Mouse (Mus musculus) hindbrain, embryonic 13.5 days (tissue): ENCODE measurements around the gene Rhobtb3. TPM values are rescaled to one million over a fixed set of nuclear protein-coding genes. Genes with fewer than 3 reads are reported as not detected.

Source experiments
- ATAC-seq: fragments of 200-750 bp; cut with Nextera tagmentation; 2 replicates; pipeline ENCODE4 v1.8.0; 2017; ENCODE audit warnings: moderate TSS enrichment; ENCODE audit not compliant: low FRiP score
- H3K27ac ChIP-seq: fragments of 300-500 bp; sonication (generic); 2 replicates; pipeline ENCODE4 v1.5.1; 2015; ENCODE audit warnings: inconsistent platforms, mild to moderate bottlenecking, moderate library complexity
- H3K27me3 ChIP-seq: fragments of 300-500 bp; sonication (generic); 2 replicates; pipeline ENCODE4 v1.6.1; 2015; ENCODE audit warnings: mild to moderate bottlenecking, inconsistent platforms
- H3K36me3 ChIP-seq: fragments of 300-500 bp; sonication (generic); 2 replicates; pipeline ENCODE4 v1.6.1; 2015; ENCODE audit warnings: mild to moderate bottlenecking, inconsistent platforms
- H3K4me1 ChIP-seq: fragments of 300-500 bp; sonication (generic); replicated peaks from 2 replicates; pipeline ENCODE4 v1.6.1; 2015; ENCODE audit warnings: inconsistent platforms
- H3K4me2 ChIP-seq: fragments of 300-500 bp; sonication (generic); 2 replicates; pipeline ENCODE4 v1.6.1; 2015; ENCODE audit warnings: inconsistent platforms, mild to moderate bottlenecking, moderate library complexity
- H3K4me3 ChIP-seq: fragments of 300-500 bp; sonication (generic); 2 replicates; pipeline ENCODE4 v1.5.1; 2015; ENCODE audit warnings: mild to moderate bottlenecking, inconsistent platforms
- H3K9ac ChIP-seq: fragments of 300-500 bp; sonication (generic); 2 replicates; pipeline ENCODE4 v1.6.1; 2015; ENCODE audit warnings: mild to moderate bottlenecking, inconsistent platforms
- H3K9me3 ChIP-seq: fragments of 300-500 bp; sonication (generic); 2 replicates; pipeline ENCODE4 v1.6.1; 2016; ENCODE audit warnings: inconsistent platforms
- WGBS: fragments of 180-500 bp; shearing (Covaris S2); methylation state at CpG from one replicate; pipeline ENCODE4 v1.1.7; 2015; 5-methylcytosine and 5-hydroxymethylcytosine counted together
- polyA plus RNA-seq: library from polyadenylated mRNA; unstranded; fragments of >200 nt; fragmentation: Nextera tagmentation; extraction: Ambion mirVana; gene quantifications from 2 replicates; pipeline ENCODE4 v1.2.1, GENCODE M21; 2015

Rhobtb3 gene
- polyA plus RNA-seq: 23.7 and 25.7 TPM in 2 replicates

GRCm38 (mm10) chr13:75943189-75944043 is at the start of gene Rhobtb3:
TSS of gene Rhobtb3 (minus strand) at chr13:75943925.
- Histone ChIP-seq H3K27ac (peak within 1 kb of the TSS; percentile 99), H3K4me1 (peaks cover 20% of the 10 kb centered on the region), H3K4me2 (peak within 1 kb of the TSS; percentile 68), H3K9me3 (no peaks in the 10 kb centered on the region), H3K4me3 (peak within 1 kb of the TSS; percentile 76), H3K27me3 (no peaks in the 10 kb centered on the region), H3K9ac (peak within 1 kb of the TSS; percentile 95), H3K36me3 (peaks cover 7% of the 10 kb centered on the region)
- ATAC-seq: peak; percentile 91
- whole genome bisulfite sequencing: under 1% methylated on average over 105 of the region's 110 CpGs

DNA sequence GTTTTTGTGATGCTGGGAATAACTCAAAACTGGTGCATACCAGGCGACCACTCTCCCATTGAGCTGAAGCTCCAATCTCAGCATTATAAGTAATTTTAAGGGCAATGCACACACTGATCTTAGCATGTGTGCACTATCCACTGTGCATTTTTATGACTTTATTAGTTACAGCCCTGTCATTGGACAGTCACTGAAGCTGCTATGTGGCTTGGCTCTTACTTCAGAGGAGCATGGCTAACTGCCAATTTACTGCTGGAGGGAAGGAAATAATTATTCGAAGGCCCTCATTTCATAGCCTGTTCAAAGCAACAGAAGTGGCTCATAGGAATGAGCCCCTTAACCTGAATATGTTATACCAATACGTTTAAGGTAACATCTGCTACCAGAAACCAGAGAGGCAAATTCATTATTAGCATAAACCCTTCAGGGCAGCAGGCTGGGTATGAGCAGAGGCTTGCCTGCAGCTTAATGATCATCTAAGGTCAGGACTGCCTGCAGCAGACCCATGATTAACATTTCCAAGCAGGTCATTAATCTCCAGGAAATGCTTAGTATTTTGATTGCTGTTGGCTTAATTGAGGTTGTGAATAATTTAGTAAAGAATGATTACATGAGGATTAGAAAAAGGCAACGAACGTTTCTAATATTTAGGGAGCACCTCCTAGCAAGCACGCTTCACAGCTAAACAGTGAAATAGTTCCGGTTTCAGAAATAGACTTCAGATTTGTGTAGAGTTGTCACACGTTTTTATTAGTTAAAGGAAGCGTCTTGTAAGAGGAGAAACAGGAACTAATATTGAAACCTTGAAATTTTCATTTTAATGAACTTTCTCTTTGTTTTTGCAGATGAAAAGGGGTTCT is 48.7 kb upstream of the Rhobtb3 start:
- Histone ChIP-seq H3K4me1 (peaks cover 7% of the 10 kb centered on the region; the same call in 1 of the 2 replicates), H3K4me3 (no peak overlapping the region), H3K36me3 (no peaks in the 10 kb centered on the region), H3K4me2 (no peak overlapping the region), H3K9ac (no peak overlapping the region; the same call in 1 of the 2 replicates), H3K27me3 (no peaks in the 10 kb centered on the region), H3K9me3 (peaks cover 11% of the 10 kb centered on the region), H3K27ac (peak overlapping the region; percentile 69)
- peak; percentile 95 for ATAC-seq
- 38% methylated on average over 9 of the region's 9 CpGs for WGBS

DNA sequence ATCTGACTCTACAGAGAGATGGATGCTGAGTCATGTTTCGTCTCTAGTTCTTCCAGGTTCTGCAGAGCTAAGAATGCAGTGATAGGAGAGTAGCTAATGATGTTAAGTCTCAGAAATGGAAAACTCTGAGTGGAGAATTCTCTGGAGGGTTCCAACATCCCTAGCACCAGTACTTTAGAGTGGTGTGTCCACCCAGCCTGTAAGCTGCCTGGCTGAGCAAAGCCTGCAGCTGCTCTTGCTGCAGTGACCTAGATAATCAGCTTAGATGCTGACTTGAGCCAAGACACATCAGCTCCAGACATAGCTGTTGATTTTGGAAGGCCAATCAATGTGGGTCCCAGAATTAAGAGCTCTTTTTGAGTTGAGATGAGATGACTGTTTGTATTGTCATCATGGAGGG is 44.4 kb upstream of the Rhobtb3 start:
- Histone ChIP-seq H3K4me3 (no peak overlapping the region), H3K9me3 (no peaks in the 10 kb centered on the region), H3K4me1 (peaks cover 7% of the 10 kb centered on the region; the same call in 1 of the 2 replicates), H3K4me2 (no peak overlapping the region), H3K27me3 (no peaks in the 10 kb centered on the region), H3K27ac (no peak overlapping the region), H3K36me3 (no peaks in the 10 kb centered on the region), H3K9ac (no peak overlapping the region)
- no peak for ATAC-seq
- 95% methylated on average over 1 of the region's 1 CpGs for WGBS

- H3K4me2 ChIP-seq: no peak overlapping the region
- H3K27me3 ChIP-seq: no peaks in the 10 kb centered on the region
- H3K9ac ChIP-seq: no peak overlapping the region
- no peaks in the 10 kb centered on the region for H3K9me3 ChIP-seq
- H3K36me3 ChIP-seq: no peaks in the 10 kb centered on the region
- H3K27ac ChIP-seq: no peak overlapping the region
- H3K4me3 ChIP-seq: no peak overlapping the region
- H3K4me1 ChIP-seq: no peaks in the 10 kb centered on the region
- ATAC-seq: no peak
These were observed 38.2 kb upstream of the Rhobtb3 start for GRCm38 (mm10) chr13:75981901-75982300.

- Histone ChIP-seq H3K9me3 (no peaks in the 10 kb centered on the region), H3K9ac (no peak overlapping the region), H3K36me3 (no peaks in the 10 kb centered on the region), H3K27me3 (no peaks in the 10 kb centered on the region), H3K4me3 (no peak overlapping the region), H3K4me1 (no peaks in the 10 kb centered on the region), H3K4me2 (no peak overlapping the region), H3K27ac (no peak overlapping the region)
- 91% methylated on average over 2 of the region's 2 CpGs for WGBS
- no peak for ATAC-seq
These were observed 32.9 kb upstream of the Rhobtb3 start for GRCm38 (mm10) chr13:75976649-75977048.

- no peak overlapping the region for H3K9ac ChIP-seq
- ATAC-seq: no peak
- no peaks in the 10 kb centered on the region for H3K9me3 ChIP-seq
- H3K27ac ChIP-seq: no peak overlapping the region
- WGBS: 92% methylated on average over 2 of the region's 2 CpGs
- H3K36me3 ChIP-seq: no peaks in the 10 kb centered on the region
- H3K4me2 ChIP-seq: no peak overlapping the region
- H3K27me3 ChIP-seq: no peaks in the 10 kb centered on the region
- H3K4me1 ChIP-seq: no peaks in the 10 kb centered on the region
- H3K4me3 ChIP-seq: no peak overlapping the region
These were observed 32.5 kb upstream of the Rhobtb3 start for GRCm38 (mm10) chr13:75976218-75976617.

DNA sequence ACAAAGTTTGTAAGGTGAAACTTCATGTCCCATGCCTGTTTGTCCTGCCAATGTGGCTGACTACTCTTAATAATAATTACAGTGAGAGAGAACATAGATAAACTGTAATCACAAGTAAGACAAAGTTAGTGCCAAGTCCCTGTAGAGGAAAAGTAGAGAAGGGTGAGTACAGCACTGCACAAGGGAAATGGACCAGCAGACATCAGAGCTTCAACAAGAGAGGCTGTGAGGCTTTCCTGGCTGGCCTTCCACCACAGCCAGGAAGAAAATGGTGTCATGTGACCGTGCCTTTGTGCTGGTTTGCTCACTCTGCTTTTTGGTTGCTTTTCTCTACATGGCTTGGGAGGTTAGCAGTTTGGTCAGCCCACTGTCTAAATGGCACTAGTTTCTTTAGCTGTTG is 31.9 kb upstream of the Rhobtb3 start:
- no peak overlapping the region for H3K4me2 ChIP-seq
- WGBS: 58% methylated on average over 1 of the region's 1 CpGs

DNA sequence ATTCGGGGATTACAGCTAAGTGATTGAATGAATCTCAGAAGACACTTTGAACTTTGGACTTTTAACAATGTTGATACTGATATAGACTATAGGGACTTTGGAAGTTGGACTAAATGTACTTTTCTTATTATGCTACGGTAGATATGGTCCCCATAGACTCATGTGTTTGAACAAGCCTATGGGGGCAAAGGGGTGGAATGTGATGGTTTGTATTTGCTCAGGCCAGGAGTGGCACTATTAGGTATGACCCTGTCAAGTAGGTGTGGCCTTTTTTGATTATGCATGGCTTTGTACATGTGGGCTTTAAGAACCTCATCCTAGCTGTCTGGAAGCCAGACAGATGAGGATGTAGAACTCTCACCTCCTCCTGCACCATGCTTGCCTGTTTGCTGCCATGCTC is 30.8 kb upstream of the Rhobtb3 start:
- no peak overlapping the region for H3K27ac ChIP-seq
- ATAC-seq: no peak
- no peaks in the 10 kb centered on the region for H3K9me3 ChIP-seq
- no peak overlapping the region for H3K4me3 ChIP-seq
- 94% methylated on average over 2 of the region's 2 CpGs for WGBS
- H3K36me3 ChIP-seq: no peaks in the 10 kb centered on the region
- no peak overlapping the region for H3K9ac ChIP-seq
- H3K4me1 ChIP-seq: no peaks in the 10 kb centered on the region
- H3K27me3 ChIP-seq: no peaks in the 10 kb centered on the region
- no peak overlapping the region for H3K4me2 ChIP-seq

More for the DNA sequence above, 31.9 kb upstream of the Rhobtb3 start:
- no peaks in the 10 kb centered on the region for H3K9me3 ChIP-seq
- ATAC-seq: no peak
- no peaks in the 10 kb centered on the region for H3K27me3 ChIP-seq
- H3K4me1 ChIP-seq: no peaks in the 10 kb centered on the region
- no peaks in the 10 kb centered on the region for H3K36me3 ChIP-seq
- no peak overlapping the region for H3K4me3 ChIP-seq
- no peak overlapping the region for H3K9ac ChIP-seq
- H3K27ac ChIP-seq: no peak overlapping the region

- Histone ChIP-seq H3K27ac (no peak within 1 kb of the TSS), H3K27me3 (no peaks in the 10 kb centered on the region), H3K4me1 (no peaks in the 10 kb centered on the region), H3K36me3 (no peaks in the 10 kb centered on the region), H3K4me2 (no peak within 1 kb of the TSS), H3K4me3 (no peak within 1 kb of the TSS), H3K9ac (no peak within 1 kb of the TSS), H3K9me3 (no peaks in the 10 kb centered on the region; the same call in 1 of the 2 replicates)
- WGBS: 83% methylated on average over 1 of the region's 1 CpGs
- no peak for ATAC-seq
These were observed 23.1 kb upstream of the Rhobtb3 start, which contains the start of gene Spata9 for GRCm38 (mm10) chr13:75966850-75967249. TSS of gene Spata9 (plus strand) at chr13:75967150.

DNA sequence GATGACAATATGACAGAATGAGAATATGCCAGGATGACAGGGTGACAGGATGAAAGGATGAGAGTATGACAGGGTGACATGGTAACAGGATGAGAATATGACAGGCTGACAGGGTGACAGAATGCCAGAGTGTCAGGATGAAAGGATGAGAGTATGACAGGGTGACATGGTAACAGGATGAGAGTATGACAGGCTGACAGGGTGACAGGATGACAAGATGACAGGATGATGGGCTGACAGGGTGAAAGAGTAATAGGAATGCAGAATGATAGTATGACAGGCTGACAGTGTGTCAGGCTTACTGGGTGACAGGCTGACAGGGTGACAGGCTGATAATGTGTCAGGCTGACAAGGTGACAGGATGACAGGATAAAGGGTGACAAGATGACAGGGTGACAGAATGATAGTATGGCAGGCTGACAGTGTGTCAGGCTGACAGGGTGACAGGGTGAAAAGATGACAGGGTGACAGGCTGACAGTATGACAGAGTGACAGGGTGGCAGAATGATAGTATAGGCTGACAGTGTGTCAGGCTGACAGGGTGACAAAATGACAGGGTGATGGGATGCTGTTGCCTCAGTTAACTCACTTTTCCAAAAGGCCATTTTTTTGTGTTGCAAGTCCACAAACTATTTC is 11.8 kb upstream of the Rhobtb3 start:
- no peaks in the 10 kb centered on the region for H3K4me1 ChIP-seq
- no peak overlapping the region for H3K4me3 ChIP-seq
- H3K36me3 ChIP-seq: no peaks in the 10 kb centered on the region
- H3K9me3 ChIP-seq: no peaks in the 10 kb centered on the region
- H3K9ac ChIP-seq: no peak overlapping the region
- no peak overlapping the region for H3K4me2 ChIP-seq
- no peaks in the 10 kb centered on the region for H3K27me3 ChIP-seq
- ATAC-seq: no peak
- no peak overlapping the region for H3K27ac ChIP-seq

DNA sequence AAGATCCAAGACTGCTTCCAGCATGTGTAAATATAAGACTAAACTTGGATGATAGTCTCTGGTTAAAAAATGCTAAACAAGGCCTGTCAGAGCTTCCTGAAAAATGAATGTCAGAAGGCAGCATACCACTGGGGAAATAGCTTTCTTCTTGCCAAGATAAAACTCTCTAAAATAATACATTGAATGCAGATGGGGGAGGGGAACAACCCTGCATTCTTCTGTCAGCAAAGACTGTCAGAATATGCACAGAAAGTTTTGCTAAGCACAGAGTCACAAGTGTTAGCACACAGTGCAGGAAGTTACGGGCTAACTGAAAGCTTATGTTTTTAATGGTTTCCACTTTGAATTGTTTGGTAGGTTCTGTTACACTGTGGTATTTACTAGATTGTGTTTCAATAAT is 6.6 kb upstream of the Rhobtb3 start:
- no peaks in the 10 kb centered on the region for H3K4me1 ChIP-seq
- no peak overlapping the region for H3K4me3 ChIP-seq
- H3K4me2 ChIP-seq: no peak overlapping the region
- no peak overlapping the region for H3K9ac ChIP-seq
- 53% methylated on average over 1 of the region's 1 CpGs for WGBS
- H3K36me3 ChIP-seq: no peaks in the 10 kb centered on the region
- H3K9me3 ChIP-seq: no peaks in the 10 kb centered on the region
- H3K27ac ChIP-seq: no peak overlapping the region
- no peaks in the 10 kb centered on the region for H3K27me3 ChIP-seq
- no peak for ATAC-seq
